ENCODE assay signal across 8 mouse cellular contexts in genomic region chr9:57281549-57281948, GRCm38 (mm10). TPM values are rescaled to one million over a fixed set of nuclear protein-coding genes. Genes with fewer than 3 reads are reported as not detected.
DNase-seq lines count a peak whose midpoint lies in the region; ATAC-seq and TF ChIP-seq lines count a peak whose summit lies in the region.

No protein-coding gene starts in this region.

- no peak for TF ChIP-seq POLR2A in lung, adult 2 months (IDR thresholded peaks at IDR 0.05; ENCODE audit: borderline replicate concordance, extremely low read depth, low read depth, low read length)

- H3K9me3 ChIP-seq in lung, embryonic 15.5 days, result no peaks in the 10 kb centered on the region
- no peaks in the 10 kb centered on the region for H3K9me3 ChIP-seq in embryonic facial prominence, embryonic 15.5 days (replicated peaks)
- H3K9me3 ChIP-seq in kidney, embryonic 16.5 days (ENCODE audit: low read length), result no peaks in the 10 kb centered on the region
- H3K9me3 ChIP-seq in midbrain, embryonic 10.5 days (replicated peaks), result no peaks in the 10 kb centered on the region

- peaks cover 56% of the 10 kb centered on the region for H3K4me1 ChIP-seq in lung, embryonic 15.5 days
- H3K4me1 ChIP-seq in lung, adult 2 months (ENCODE audit: control insufficient read depth, insufficient read depth, low read length), result peaks cover 13% of the 10 kb centered on the region
- peaks cover 8% of the 10 kb centered on the region for H3K4me1 ChIP-seq in embryonic facial prominence, embryonic 15.5 days
- H3K4me1 ChIP-seq in kidney, embryonic 16.5 days (ENCODE audit: insufficient read depth, low read length), result peaks cover 47% of the 10 kb centered on the region
- peaks cover 26% of the 10 kb centered on the region for H3K4me1 ChIP-seq in midbrain, embryonic 10.5 days

- H3K27me3 ChIP-seq in lung, embryonic 15.5 days, result no peaks in the 10 kb centered on the region
- H3K27me3 ChIP-seq in embryonic facial prominence, embryonic 15.5 days, result peaks cover 6% of the 10 kb centered on the region; the same call in 1 of the 2 replicates
- no peaks in the 10 kb centered on the region for H3K27me3 ChIP-seq in kidney, embryonic 16.5 days (ENCODE audit: insufficient read depth, low read length)
- peaks cover 23% of the 10 kb centered on the region for H3K27me3 ChIP-seq in midbrain, embryonic 10.5 days (ENCODE audit: low read depth, poor library complexity, severe bottlenecking)

- ATAC-seq in lung, embryonic 15.5 days (ENCODE audit: borderline replicate concordance, extremely low read depth, low FRiP score, low TSS enrichment), result 0 out of 2 replicates have a peak, but pooled peaks have one; percentile 31
- peak; percentile 80 for ATAC-seq in embryonic facial prominence, embryonic 15.5 days (ENCODE audit: insufficient number of reproducible peaks, low FRiP score, low TSS enrichment, low read depth)
- ATAC-seq in kidney, embryonic 16.5 days (ENCODE audit: low FRiP score, low TSS enrichment), result peak; percentile 72

- 7% methylated on average over 20 of the region's 20 CpGs for WGBS in lung, embryonic 15.5 days
- WGBS in lung, adult 2 months, result 19% methylated on average over 20 of the region's 20 CpGs
- 9% methylated on average over 20 of the region's 20 CpGs for WGBS in embryonic facial prominence, embryonic 15.5 days
- 12% methylated on average over 20 of the region's 20 CpGs for WGBS in kidney, embryonic 16.5 days
- WGBS in midbrain, embryonic 10.5 days, result 12% methylated on average over 20 of the region's 20 CpGs

- peak overlapping the region; percentile 53 for H3K4me2 ChIP-seq in lung, embryonic 15.5 days
- H3K4me2 ChIP-seq in embryonic facial prominence, embryonic 15.5 days (replicated peaks), result peak overlapping the region; percentile 49
- peak overlapping the region; percentile 49 for H3K4me2 ChIP-seq in kidney, embryonic 16.5 days (replicated peaks; ENCODE audit: low read depth, low read length)

- peak overlapping the region; percentile 10; the same call in 1 of the 2 replicates for H3K4me3 ChIP-seq in lung, embryonic 15.5 days
- H3K4me3 ChIP-seq in lung, adult 2 months (replicated peaks; ENCODE audit: extremely low read depth, low read depth, low read length), result no peak overlapping the region
- peak overlapping the region; percentile 27 for H3K4me3 ChIP-seq in embryonic facial prominence, embryonic 15.5 days (replicated peaks)
- H3K4me3 ChIP-seq in kidney, embryonic 16.5 days (ENCODE audit: low read length), result peak overlapping the region; percentile 22
- peak overlapping the region; percentile 43 for H3K4me3 ChIP-seq in midbrain, embryonic 10.5 days

- DNase-seq in lung, adult 2 months, result no peak
- peak; percentile 41 for DNase-seq in midbrain, embryonic 10.5 days (ENCODE audit: low spot score)
- DNase-seq in right cerebral cortex, postnatal 14 days, result no peak
- no peak for DNase-seq in thymus, postnatal 10 days (ENCODE audit: low spot score in 2 of 2)
- no peak for DNase-seq in layer of hippocampus, adult 18-20 months (ENCODE audit: low spot score in 2 of 2)

- no peak overlapping the region for H3K27ac ChIP-seq in lung, embryonic 15.5 days
- no peak overlapping the region for H3K27ac ChIP-seq in embryonic facial prominence, embryonic 15.5 days (replicated peaks)
- no peak overlapping the region for H3K27ac ChIP-seq in kidney, embryonic 16.5 days (ENCODE audit: low read length)
- peak overlapping the region; percentile 79 for H3K27ac ChIP-seq in midbrain, embryonic 10.5 days (replicated peaks)

- no peak overlapping the region for H3K9ac ChIP-seq in lung, embryonic 15.5 days
- peak overlapping the region; percentile 9; the same call in 1 of the 2 replicates for H3K9ac ChIP-seq in embryonic facial prominence, embryonic 15.5 days
- H3K9ac ChIP-seq in kidney, embryonic 16.5 days (replicated peaks; ENCODE audit: low read length), result peak overlapping the region; percentile 54

- no peak for TF ChIP-seq CTCF in lung, adult 2 months (IDR thresholded peaks at IDR 0.05; ENCODE audit: insufficient read depth, low read length)

- H3K36me3 ChIP-seq in lung, embryonic 15.5 days, result no peaks in the 10 kb centered on the region
- H3K36me3 ChIP-seq in embryonic facial prominence, embryonic 15.5 days, result no peaks in the 10 kb centered on the region
- H3K36me3 ChIP-seq in kidney, embryonic 16.5 days (ENCODE audit: insufficient read depth, low read length), result no peaks in the 10 kb centered on the region
- no peaks in the 10 kb centered on the region for H3K36me3 ChIP-seq in midbrain, embryonic 10.5 days

RNA-seq across cellular contexts. Expression of gene 1700017B05Rik, which starts 19.1 kb away (rescaled TPM):
- 19.5 and 21.7 TPM in 2 replicates for polyA plus RNA-seq in lung, embryonic 15.5 days (2015; fragmentation: Nextera tagmentation; extraction: Ambion mirVana)
- polyA plus RNA-seq in lung, adult 2 months (2012; rRNA removed), result 12.1 and 12.5 TPM in 2 replicates
- polyA plus RNA-seq in embryonic facial prominence, embryonic 15.5 days (2015; fragmentation: Nextera tagmentation; extraction: Ambion mirVana), result 21.5 and 24.4 TPM in 2 replicates
- 23.0 and 26.3 TPM in 2 replicates for polyA plus RNA-seq in kidney, embryonic 16.5 days (2015; fragmentation: Nextera tagmentation; extraction: Ambion mirVana)
- 11.8 TPM in 2 replicates for polyA plus RNA-seq in midbrain, embryonic 10.5 days (2016; fragmentation: Nextera tagmentation; extraction: Ambion mirVana)
- 10 to 100 TPM; 30.6 to 32.1 TPM for total RNA-seq in layer of hippocampus, adult 18-20 months (2021)

RNA-seq across cellular contexts. Expression of gene Trcg1, which starts 45.2 kb away (rescaled TPM):
- not detected in 2 replicates for polyA plus RNA-seq in lung, embryonic 15.5 days (2015; fragmentation: Nextera tagmentation; extraction: Ambion mirVana)
- polyA plus RNA-seq in lung, adult 2 months (2012; rRNA removed), result not detected in 2 replicates
- polyA plus RNA-seq in embryonic facial prominence, embryonic 15.5 days (2015; fragmentation: Nextera tagmentation; extraction: Ambion mirVana), result 0.05 TPM in 1 of 2 replicates, not detected in the other
- polyA plus RNA-seq in kidney, embryonic 16.5 days (2015; fragmentation: Nextera tagmentation; extraction: Ambion mirVana), result not detected in 2 replicates
- polyA plus RNA-seq in midbrain, embryonic 10.5 days (2016; fragmentation: Nextera tagmentation; extraction: Ambion mirVana), result not detected in 2 replicates
- not detected for total RNA-seq in layer of hippocampus, adult 18-20 months (2021)
